ENCODE assay signal across 8 mouse cellular contexts in the genomic region with DNA sequence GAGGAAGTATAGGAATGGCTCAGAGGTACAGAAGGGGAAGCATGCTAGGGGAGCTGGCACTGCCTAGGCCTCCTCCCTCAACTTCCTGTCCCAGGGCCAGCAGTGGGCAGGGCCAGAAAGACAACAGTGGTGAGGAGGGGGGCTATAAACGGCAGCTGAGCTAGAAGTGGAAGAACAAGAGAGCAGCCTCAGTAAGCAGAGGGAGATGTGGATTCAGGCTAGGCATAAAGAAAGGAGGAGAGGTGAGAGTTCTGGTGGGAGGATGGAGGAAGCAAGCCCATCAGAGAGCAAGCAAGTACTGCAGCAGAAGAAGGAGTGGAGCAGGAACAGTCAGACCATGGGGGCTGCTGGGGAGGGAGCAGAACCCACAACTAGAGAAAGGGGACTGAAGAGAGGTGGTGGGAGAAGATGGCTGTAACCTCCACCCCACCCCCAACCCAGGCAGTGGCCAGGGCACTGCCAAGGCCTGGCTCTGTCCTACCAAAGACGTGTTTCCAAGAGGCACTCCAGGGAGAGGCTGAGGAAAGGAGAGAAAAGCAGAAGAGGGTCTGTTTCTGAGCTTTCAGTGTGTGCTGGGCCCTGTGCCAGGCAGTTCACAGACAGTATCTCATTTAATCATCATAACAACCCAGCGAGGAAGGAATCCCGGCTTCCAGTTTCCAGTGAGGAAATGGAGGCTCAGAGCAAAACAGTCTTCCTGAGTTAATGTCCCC. TPM values are rescaled to one million over a fixed set of nuclear protein-coding genes. Genes with fewer than 3 reads are reported as not detected.
A peak's percentile ranks its signal among the peaks of the same experiment; 100 is the strongest.
DNase-seq lines count a peak whose midpoint lies in the region; ATAC-seq and TF ChIP-seq lines count a peak whose summit lies in the region.

No protein-coding gene starts in this region.

- peaks cover 22% of the 10 kb centered on the region for H3K4me1 ChIP-seq in forebrain, embryonic 14.5 days (ENCODE audit: control insufficient read depth, insufficient read depth, low read length)
- H3K4me1 ChIP-seq in hindbrain, embryonic 15.5 days (replicated peaks) = peaks cover 80% of the 10 kb centered on the region
- peaks cover 15% of the 10 kb centered on the region for H3K4me1 ChIP-seq in liver, postnatal 0 days (ENCODE audit: insufficient read depth)
- H3K4me1 ChIP-seq in neural tube, embryonic 14.5 days (ENCODE audit: control insufficient read depth, insufficient read depth, low read length) = peaks cover 31% of the 10 kb centered on the region

- TF ChIP-seq EP300 in liver, postnatal 0 days (IDR thresholded peaks at IDR 0.05; ENCODE audit: low read depth) = no peak

- DNase-seq in spleen, postnatal 36 days (ENCODE audit: low spot score in 2 of 2) = peak; percentile 38 to 46
- no peak for DNase-seq in spleen, postnatal 14 days (ENCODE audit: low spot score in 2 of 2)
- DNase-seq in forebrain, embryonic 14.5 days (ENCODE audit: low spot score) = peak; percentile 42
- DNase-seq in liver, postnatal 0 days = no peak
- DNase-seq in ovary, adult 18-20 months (ENCODE audit: low spot score) = no peak
- DNase-seq in left cerebral cortex, postnatal 10 days (ENCODE audit: extremely low spot score in 1 of 2, low spot score in 2 of 2) = no peak

- peaks cover 82% of the 10 kb centered on the region for H3K36me3 ChIP-seq in forebrain, embryonic 14.5 days (ENCODE audit: control insufficient read depth, insufficient read depth, low read length)
- H3K36me3 ChIP-seq in hindbrain, embryonic 15.5 days = peaks cover 31% of the 10 kb centered on the region
- no peaks in the 10 kb centered on the region for H3K36me3 ChIP-seq in liver, postnatal 0 days (replicated peaks; ENCODE audit: insufficient read depth, low read length)
- peaks cover 39% of the 10 kb centered on the region for H3K36me3 ChIP-seq in neural tube, embryonic 14.5 days (ENCODE audit: control insufficient read depth, insufficient read depth, low read length)

- H3K9me3 ChIP-seq in forebrain, embryonic 14.5 days (replicated peaks; ENCODE audit: control insufficient read depth, low read length) = no peaks in the 10 kb centered on the region
- H3K9me3 ChIP-seq in hindbrain, embryonic 15.5 days = no peaks in the 10 kb centered on the region
- H3K9me3 ChIP-seq in liver, postnatal 0 days (ENCODE audit: low read length) = no peaks in the 10 kb centered on the region
- no peaks in the 10 kb centered on the region for H3K9me3 ChIP-seq in neural tube, embryonic 14.5 days (ENCODE audit: control insufficient read depth, low read length)

- intact Hi-C loops in left cerebral cortex, postnatal 10 days (cut with DNase I) = no loop called here

- WGBS in forebrain, embryonic 14.5 days = 28% methylated on average over 4 of the region's 4 CpGs
- WGBS in hindbrain, embryonic 15.5 days = 12% methylated on average over 4 of the region's 4 CpGs
- WGBS in liver, postnatal 0 days (ENCODE audit: insufficient replicate concordance) = 42% methylated on average over 4 of the region's 4 CpGs
- 16% methylated on average over 4 of the region's 4 CpGs for WGBS in neural tube, embryonic 14.5 days

- H3K4me3 ChIP-seq in forebrain, embryonic 14.5 days (ENCODE audit: low read depth, low read length) = no peak overlapping the region
- no peak overlapping the region for H3K4me3 ChIP-seq in hindbrain, embryonic 15.5 days
- no peak overlapping the region for H3K4me3 ChIP-seq in liver, postnatal 0 days (ENCODE audit: low read depth, low read length)
- no peak overlapping the region for H3K4me3 ChIP-seq in neural tube, embryonic 14.5 days (ENCODE audit: low read depth, low read length)

- H3K27me3 ChIP-seq in forebrain, embryonic 14.5 days (replicated peaks; ENCODE audit: control insufficient read depth, insufficient read depth, low read length) = no peaks in the 10 kb centered on the region
- no peaks in the 10 kb centered on the region for H3K27me3 ChIP-seq in hindbrain, embryonic 15.5 days
- peaks cover 2% of the 10 kb centered on the region; the same call in 1 of the 2 replicates for H3K27me3 ChIP-seq in liver, postnatal 0 days (ENCODE audit: insufficient read depth, low read length)
- no peaks in the 10 kb centered on the region for H3K27me3 ChIP-seq in neural tube, embryonic 14.5 days (ENCODE audit: control insufficient read depth, insufficient read depth, low read length)

- TF ChIP-seq CTCF in liver, postnatal 0 days (IDR thresholded peaks at IDR 0.05; ENCODE audit: low read depth) = no peak

- H3K4me2 ChIP-seq in forebrain, embryonic 14.5 days (ENCODE audit: low read length) = no peak overlapping the region
- peak overlapping the region; percentile 27 for H3K4me2 ChIP-seq in hindbrain, embryonic 15.5 days
- H3K4me2 ChIP-seq in liver, postnatal 0 days (ENCODE audit: low read depth, low read length) = peak overlapping the region; percentile 32
- peak overlapping the region; percentile 24; the same call in 1 of the 2 replicates for H3K4me2 ChIP-seq in neural tube, embryonic 14.5 days (ENCODE audit: low read depth, low read length)

- H3K9ac ChIP-seq in forebrain, embryonic 14.5 days (ENCODE audit: low read length) = peak overlapping the region; percentile 22
- no peak overlapping the region for H3K9ac ChIP-seq in hindbrain, embryonic 15.5 days
- H3K9ac ChIP-seq in liver, postnatal 0 days (replicated peaks) = no peak overlapping the region
- 0 out of 2 replicates have a peak overlapping the region, but pooled peaks have one; percentile 4 for H3K9ac ChIP-seq in neural tube, embryonic 14.5 days (replicated peaks; ENCODE audit: low read depth, low read length)

- ATAC-seq in forebrain, embryonic 14.5 days = peak; percentile 55; the same call in 1 of the 2 replicates
- ATAC-seq in hindbrain, embryonic 15.5 days (ENCODE audit: low FRiP score, low read depth) = peak; percentile 64
- peak; percentile 57 for ATAC-seq in liver, postnatal 0 days
- peak; percentile 74 for ATAC-seq in neural tube, embryonic 14.5 days (ENCODE audit: low read depth)

- H3K27ac ChIP-seq in forebrain, embryonic 14.5 days (ENCODE audit: low read depth, low read length) = peak overlapping the region; percentile 58; the same call in 1 of the 2 replicates
- peak overlapping the region; percentile 71 for H3K27ac ChIP-seq in hindbrain, embryonic 15.5 days (replicated peaks)
- H3K27ac ChIP-seq in liver, postnatal 0 days (ENCODE audit: low read depth) = peak overlapping the region; percentile 59
- peak overlapping the region; percentile 56 for H3K27ac ChIP-seq in neural tube, embryonic 14.5 days (ENCODE audit: low read depth, low read length)

RNA-seq across cellular contexts. Expression of gene Dchs1, which starts 8.7 kb away (rescaled TPM):
- 18.3 and 21.7 TPM in 2 replicates for polyA plus RNA-seq in forebrain, embryonic 14.5 days (2014; fragmentation: Nextera tagmentation; extraction: Ambion mirVana)
- 14.3 and 14.8 TPM in 2 replicates for polyA plus RNA-seq in hindbrain, embryonic 15.5 days (2015; fragmentation: Nextera tagmentation; extraction: Ambion mirVana)
- 0.45 and 0.58 TPM in 2 replicates for polyA plus RNA-seq in liver, postnatal 0 days (2015; fragmentation: Nextera tagmentation; extraction: Ambion mirVana)
- 20.7 and 20.8 TPM in 2 replicates for polyA plus RNA-seq in neural tube, embryonic 14.5 days (2014; fragmentation: Nextera tagmentation; extraction: Ambion mirVana)
- total RNA-seq in left cerebral cortex, postnatal 10 days (2021) = 10 to 100 TPM; 31.1 to 34.7 TPM

RNA-seq across cellular contexts. Expression of gene Tpp1, which starts 26.7 kb away (rescaled TPM):
- 41.1 and 44.3 TPM in 2 replicates for polyA plus RNA-seq in forebrain, embryonic 14.5 days (2014; fragmentation: Nextera tagmentation; extraction: Ambion mirVana)
- 45.7 and 46.2 TPM in 2 replicates for polyA plus RNA-seq in hindbrain, embryonic 15.5 days (2015; fragmentation: Nextera tagmentation; extraction: Ambion mirVana)
- polyA plus RNA-seq in liver, postnatal 0 days (2015; fragmentation: Nextera tagmentation; extraction: Ambion mirVana) = 60.9 and 65.8 TPM in 2 replicates
- 39.2 and 52.7 TPM in 2 replicates for polyA plus RNA-seq in neural tube, embryonic 14.5 days (2014; fragmentation: Nextera tagmentation; extraction: Ambion mirVana)
- total RNA-seq in left cerebral cortex, postnatal 10 days (2021) = 10 to 100 TPM; 32.6 to 40.0 TPM

RNA-seq across cellular contexts. Expression of gene Mrpl17, which starts 32.2 kb away (rescaled TPM):
- 182 and 221 TPM in 2 replicates for polyA plus RNA-seq in forebrain, embryonic 14.5 days (2014; fragmentation: Nextera tagmentation; extraction: Ambion mirVana)
- polyA plus RNA-seq in hindbrain, embryonic 15.5 days (2015; fragmentation: Nextera tagmentation; extraction: Ambion mirVana) = 178 and 195 TPM in 2 replicates
- 405 and 416 TPM in 2 replicates for polyA plus RNA-seq in liver, postnatal 0 days (2015; fragmentation: Nextera tagmentation; extraction: Ambion mirVana)
- 186 and 212 TPM in 2 replicates for polyA plus RNA-seq in neural tube, embryonic 14.5 days (2014; fragmentation: Nextera tagmentation; extraction: Ambion mirVana)
- total RNA-seq in left cerebral cortex, postnatal 10 days (2021) = 100 to 1,000 TPM; 109 to 110 TPM

RNA-seq across cellular contexts. Expression of gene Taf10, which starts 34.5 kb away (rescaled TPM):
- polyA plus RNA-seq in forebrain, embryonic 14.5 days (2014; fragmentation: Nextera tagmentation; extraction: Ambion mirVana) = 116 and 164 TPM in 2 replicates
- polyA plus RNA-seq in hindbrain, embryonic 15.5 days (2015; fragmentation: Nextera tagmentation; extraction: Ambion mirVana) = 100 and 110 TPM in 2 replicates
- polyA plus RNA-seq in liver, postnatal 0 days (2015; fragmentation: Nextera tagmentation; extraction: Ambion mirVana) = 104 and 110 TPM in 2 replicates
- 118 and 120 TPM in 2 replicates for polyA plus RNA-seq in neural tube, embryonic 14.5 days (2014; fragmentation: Nextera tagmentation; extraction: Ambion mirVana)
- total RNA-seq in left cerebral cortex, postnatal 10 days (2021) = 100 to 1,000 TPM; 144 to 152 TPM

RNA-seq across cellular contexts. Expression of gene Rrp8, which starts 41.5 kb away (rescaled TPM):
- polyA plus RNA-seq in forebrain, embryonic 14.5 days (2014; fragmentation: Nextera tagmentation; extraction: Ambion mirVana) = 19.3 and 20.3 TPM in 2 replicates
- polyA plus RNA-seq in hindbrain, embryonic 15.5 days (2015; fragmentation: Nextera tagmentation; extraction: Ambion mirVana) = 24.9 and 26.0 TPM in 2 replicates
- 10.6 and 11.6 TPM in 2 replicates for polyA plus RNA-seq in liver, postnatal 0 days (2015; fragmentation: Nextera tagmentation; extraction: Ambion mirVana)
- 22.9 and 28.5 TPM in 2 replicates for polyA plus RNA-seq in neural tube, embryonic 14.5 days (2014; fragmentation: Nextera tagmentation; extraction: Ambion mirVana)
- total RNA-seq in left cerebral cortex, postnatal 10 days (2021) = 10 to 100 TPM in 1 of 2 experiments, 1 to 10 TPM in 1; 9.9 to 16.0 TPM

Comparison
In these comparisons a context has a peak if more than half of its experiments do, and no peak if none do; other contexts are left out.
1. DNase-seq: peak in spleen, postnatal 36 days (2 of 2) and forebrain, embryonic 14.5 days (single experiment); none in spleen, postnatal 14 days (0 of 2), liver, postnatal 0 days (single experiment), ovary, adult 18-20 months (single experiment) and left cerebral cortex, postnatal 10 days (0 of 2).
2. H3K9ac ChIP-seq: peak in forebrain, embryonic 14.5 days (single experiment) and neural tube, embryonic 14.5 days (single experiment); none in hindbrain, embryonic 15.5 days (single experiment) and liver, postnatal 0 days (single experiment).
3. Peak in every context shown above with its lines, with median percentiles within 50 percentile points of each other: ATAC-seq and H3K27ac ChIP-seq.